Comparison of ENCODE assay signal across 24 mouse cellular contexts in the genomic region with DNA sequence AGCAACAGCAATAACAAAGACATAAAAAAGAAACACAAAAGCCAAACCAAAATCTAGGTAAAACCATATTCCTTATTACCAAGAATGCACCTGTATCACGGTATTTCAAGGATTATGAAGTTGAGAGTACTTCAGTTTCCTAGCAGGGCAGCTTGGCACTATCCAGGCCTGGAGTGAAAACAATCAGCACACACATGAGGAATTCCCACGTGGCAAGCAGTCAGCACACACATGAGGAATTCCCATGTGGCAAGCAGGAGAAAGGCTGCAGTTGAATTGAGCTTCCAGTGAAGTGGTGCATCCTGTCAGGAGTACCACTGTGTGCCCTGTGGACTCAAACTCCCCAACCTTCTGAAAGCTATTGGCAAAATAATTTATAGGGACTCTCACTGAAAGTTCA. TPM values are rescaled to one million over a fixed set of nuclear protein-coding genes. Genes with fewer than 3 reads are reported as not detected.
A peak's percentile ranks its signal among the peaks of the same experiment; 100 is the strongest.
DNase-seq lines count a peak whose midpoint lies in the region; ATAC-seq and TF ChIP-seq lines count a peak whose summit lies in the region.
"Had no signal": no experiment of that assay in that cellular context is flagged by ENCODE, and none has a peak within 500 bp of the region (broad histone marks: within the 10 kb centered on the region; RNA-seq: fewer than 3 reads in every experiment).

No protein-coding gene starts in this region.

- no peak overlapping the region for H3K4me2 ChIP-seq in heart, embryonic 12.5 days
- no peak overlapping the region for H3K4me2 ChIP-seq in lung, embryonic 16.5 days (ENCODE audit: low read depth, low read length)
- H3K4me2 ChIP-seq: embryonic facial prominence, embryonic 12.5 days; forebrain, embryonic 13.5 days; forebrain, embryonic 15.5 days had no signal

- H3K4me3 ChIP-seq in heart, embryonic 12.5 days: no peak overlapping the region
- H3K4me3 ChIP-seq in lung, embryonic 16.5 days (ENCODE audit: low read length): no peak overlapping the region
- no peak overlapping the region for H3K4me3 ChIP-seq in lung, adult 2 months (replicated peaks; ENCODE audit: extremely low read depth, low read depth, low read length)
- H3K4me3 ChIP-seq: embryonic facial prominence, embryonic 10.5 days; embryonic facial prominence, embryonic 12.5 days; forebrain, embryonic 13.5 days; forebrain, embryonic 15.5 days had no signal

- H3K9me3 ChIP-seq in heart, embryonic 12.5 days (replicated peaks): no peaks in the 10 kb centered on the region
- no peaks in the 10 kb centered on the region for H3K9me3 ChIP-seq in lung, embryonic 16.5 days (ENCODE audit: control insufficient read depth, low read length)
- H3K9me3 ChIP-seq: embryonic facial prominence, embryonic 10.5 days; embryonic facial prominence, embryonic 12.5 days; forebrain, embryonic 13.5 days; forebrain, embryonic 15.5 days; G1E had no signal

- no peaks in the 10 kb centered on the region for H3K27me3 ChIP-seq in heart, embryonic 12.5 days (replicated peaks)
- no peaks in the 10 kb centered on the region for H3K27me3 ChIP-seq in lung, embryonic 16.5 days (ENCODE audit: control insufficient read depth, insufficient read depth, low read depth, low read length)
- H3K27me3 ChIP-seq: CH12.LX; forebrain, embryonic 13.5 days; forebrain, embryonic 15.5 days; Patski had no signal

- no peak overlapping the region for H3K9ac ChIP-seq in heart, embryonic 12.5 days
- H3K9ac ChIP-seq in lung, embryonic 16.5 days (ENCODE audit: low read length): no peak overlapping the region
- H3K9ac ChIP-seq: embryonic facial prominence, embryonic 12.5 days; forebrain, embryonic 13.5 days; forebrain, embryonic 15.5 days had no signal

- peaks cover 19% of the 10 kb centered on the region for H3K4me1 ChIP-seq in heart, embryonic 12.5 days (replicated peaks)
- peaks cover 9% of the 10 kb centered on the region for H3K4me1 ChIP-seq in lung, embryonic 16.5 days (replicated peaks; ENCODE audit: control insufficient read depth, insufficient read depth, low read length)
- 0 out of 2 replicates have a peak, but pooled peaks cover 2% of the 10 kb centered on the region for H3K4me1 ChIP-seq in lung, adult 2 months (ENCODE audit: control insufficient read depth, insufficient read depth, low read length)

- TF ChIP-seq CTCF in lung, adult 2 months (IDR thresholded peaks at IDR 0.05; ENCODE audit: insufficient read depth, low read length): no peak

- no peaks in the 10 kb centered on the region for H3K36me3 ChIP-seq in heart, embryonic 12.5 days
- no peaks in the 10 kb centered on the region for H3K36me3 ChIP-seq in lung, embryonic 16.5 days (ENCODE audit: control insufficient read depth, insufficient read depth, low read length)
- H3K36me3 ChIP-seq: embryonic facial prominence, embryonic 10.5 days; embryonic facial prominence, embryonic 12.5 days; forebrain, embryonic 15.5 days had no signal

- ATAC-seq in heart, embryonic 12.5 days (ENCODE audit: insufficient number of reproducible peaks, low FRiP score): no peak
- no peak for ATAC-seq in lung, embryonic 16.5 days (ENCODE audit: low read depth)
- ATAC-seq: activated CD4-positive, CD25-positive, alpha-beta regulatory T cell, adult 4 months; CD4-positive, CD25-positive, alpha-beta regulatory T cell, adult 4 months; forebrain, embryonic 13.5 days; forebrain, embryonic 15.5 days; Patski had no signal

- no peak for TF ChIP-seq POLR2A in lung, adult 2 months (IDR thresholded peaks at IDR 0.05; ENCODE audit: borderline replicate concordance, extremely low read depth, low read depth, low read length)

- H3K27ac ChIP-seq in heart, embryonic 12.5 days (ENCODE audit: poor library complexity, severe bottlenecking): no peak overlapping the region
- H3K27ac ChIP-seq in lung, embryonic 16.5 days (ENCODE audit: low read length): peak overlapping the region; percentile 40; the same call in 1 of the 2 replicates
- H3K27ac ChIP-seq: embryonic facial prominence, embryonic 10.5 days; embryonic facial prominence, embryonic 12.5 days; forebrain, embryonic 13.5 days; forebrain, embryonic 15.5 days had no signal

- DNase-seq in heart, adult 11 months: peak; percentile 66
- no peak for DNase-seq in lung, adult 2 months
- peak; percentile 7 for DNase-seq in lung, postnatal 10 days
- DNase-seq in lung, postnatal 14 days: no peak
- DNase-seq: adrenal gland, adult 8-10 months; adrenal gland, postnatal 14 days; adrenal gland, postnatal 36 days; B cell, adult 2 months; cerebellum, adult 11-12 months; cerebellum, adult 2 months; cerebellum, adult 9-10 months; cerebellum, postnatal 10 days; cerebellum, postnatal 25 days had no signal

- 52% methylated on average over 2 of the region's 2 CpGs for WGBS in heart, embryonic 12.5 days
- 36% methylated on average over 2 of the region's 2 CpGs for WGBS in lung, embryonic 16.5 days
- 49% methylated on average over 2 of the region's 2 CpGs for WGBS in lung, adult 2 months

RNA-seq across cellular contexts. Expression of gene Fam198b, which starts 2.7 kb away (rescaled TPM):
- polyA plus RNA-seq in heart, embryonic 12.5 days (2016; fragmentation: Nextera tagmentation; extraction: Ambion mirVana): 61.4 and 61.8 TPM in 2 replicates
- polyA plus RNA-seq in lung, embryonic 16.5 days (2015; fragmentation: Nextera tagmentation; extraction: Ambion mirVana): 31.0 and 32.9 TPM in 2 replicates
- polyA plus RNA-seq in lung, adult 2 months (2012; rRNA removed): 16.5 and 20.3 TPM in 2 replicates
- polyA plus RNA-seq: CD4-positive, CD25-positive, alpha-beta regulatory T cell, adult 4 months had no signal

RNA-seq across cellular contexts. Expression of gene Tmem144, which starts 29.1 kb away (rescaled TPM):
- 12.6 and 13.5 TPM in 2 replicates for polyA plus RNA-seq in heart, embryonic 12.5 days (2016; fragmentation: Nextera tagmentation; extraction: Ambion mirVana)
- 4.9 and 5.2 TPM in 2 replicates for polyA plus RNA-seq in lung, embryonic 16.5 days (2015; fragmentation: Nextera tagmentation; extraction: Ambion mirVana)
- 0.92 and 1.9 TPM in 2 replicates for polyA plus RNA-seq in lung, adult 2 months (2012; rRNA removed)
- polyA plus RNA-seq: activated CD4-positive, CD25-positive, alpha-beta regulatory T cell, adult 4 months; CD4-positive, CD25-positive, alpha-beta regulatory T cell, adult 4 months had no signal

Comparison
In these comparisons a context has a peak if more than half of its experiments do, and no peak if none do; other contexts are left out.
1. DNase-seq: peak in heart, adult 11 months (single experiment) and lung, postnatal 10 days (single experiment); none in lung, adult 2 months (single experiment) and lung, postnatal 14 days (single experiment).